ENCODE assay signal across 16 mouse cellular contexts in genomic region chr6:87807735-87808440, GRCm38 (mm10). TPM values are rescaled to one million over a fixed set of nuclear protein-coding genes. Genes with fewer than 3 reads are reported as not detected.
DNase-seq lines count a peak whose midpoint lies in the region; ATAC-seq and TF ChIP-seq lines count a peak whose summit lies in the region.
"Had no signal": no experiment of that assay in that cellular context is flagged by ENCODE, and none has a peak within 500 bp of the region (broad histone marks: within the 10 kb centered on the region; RNA-seq: fewer than 3 reads in every experiment).

No protein-coding gene starts in this region.

- no peaks in the 10 kb centered on the region for H3K27me3 ChIP-seq in intestine, postnatal 0 days (replicated peaks; ENCODE audit: control insufficient read depth, insufficient read depth, low read length)
- H3K27me3 ChIP-seq in intestine, embryonic 15.5 days (replicated peaks), result no peaks in the 10 kb centered on the region
- no peaks in the 10 kb centered on the region for H3K27me3 ChIP-seq in MEL (ENCODE audit: control insufficient read depth in 1 of 2, insufficient read depth in 2 of 2, low read length in 2 of 2)
- no peaks in the 10 kb centered on the region for H3K27me3 ChIP-seq in liver, embryonic 16.5 days (ENCODE audit: control insufficient read depth, insufficient read depth, low read depth, low read length)
- H3K27me3 ChIP-seq: lung, embryonic 15.5 days had no signal

- no peak for TF ChIP-seq RAD21 in MEL (IDR thresholded peaks at IDR 0.05; ENCODE audit: low read depth, low read length)

- no peak overlapping the region for H3K27ac ChIP-seq in intestine, postnatal 0 days (ENCODE audit: low read depth, low read length)
- no peak overlapping the region for H3K27ac ChIP-seq in intestine, embryonic 15.5 days
- H3K27ac ChIP-seq in MEL (ENCODE audit: control insufficient read depth, low read depth, low read length), result no peak overlapping the region
- H3K27ac ChIP-seq in liver, embryonic 16.5 days (ENCODE audit: low read length), result peak overlapping the region; percentile 99
- H3K27ac ChIP-seq: hindbrain, embryonic 10.5 days; kidney, postnatal 0 days; layer of hippocampus, adult 2 months; lung, embryonic 15.5 days had no signal

- WGBS in intestine, postnatal 0 days, result 79% methylated on average over 4 of the region's 4 CpGs
- WGBS in intestine, embryonic 15.5 days, result 84% methylated on average over 4 of the region's 4 CpGs
- WGBS in liver, embryonic 16.5 days (ENCODE audit: insufficient replicate concordance), result 45% methylated on average over 4 of the region's 4 CpGs

- no peak overlapping the region for H3K9ac ChIP-seq in intestine, postnatal 0 days (ENCODE audit: low read depth, low read length)
- H3K9ac ChIP-seq in intestine, embryonic 15.5 days, result no peak overlapping the region
- H3K9ac ChIP-seq in MEL (ENCODE audit: control insufficient read depth, low read depth, low read length, poor library complexity, severe bottlenecking), result no peak overlapping the region
- peak overlapping the region; percentile 98 for H3K9ac ChIP-seq in liver, embryonic 16.5 days (ENCODE audit: low read depth, low read length)
- H3K9ac ChIP-seq: lung, embryonic 15.5 days had no signal

- no peaks in the 10 kb centered on the region for H3K36me3 ChIP-seq in intestine, postnatal 0 days (ENCODE audit: control insufficient read depth, insufficient read depth)
- H3K36me3 ChIP-seq in intestine, embryonic 15.5 days, result no peaks in the 10 kb centered on the region
- H3K36me3 ChIP-seq in MEL (ENCODE audit: control insufficient read depth in 1 of 2, insufficient read depth in 2 of 2, low read length in 2 of 2), result peaks cover 0 to 26% of the 10 kb centered on the region in 2 experiments; a peak in 2 of 4 replicates
- H3K36me3 ChIP-seq in liver, embryonic 16.5 days (ENCODE audit: control insufficient read depth, insufficient read depth), result peaks cover 8% of the 10 kb centered on the region; the same call in 1 of the 2 replicates
- H3K36me3 ChIP-seq: lung, embryonic 15.5 days had no signal

- H3K9me3 ChIP-seq in intestine, postnatal 0 days (ENCODE audit: control insufficient read depth), result no peaks in the 10 kb centered on the region
- H3K9me3 ChIP-seq in intestine, embryonic 15.5 days, result no peaks in the 10 kb centered on the region
- no peaks in the 10 kb centered on the region for H3K9me3 ChIP-seq in MEL (replicated peaks; ENCODE audit: insufficient read depth, low read length)
- no peaks in the 10 kb centered on the region for H3K9me3 ChIP-seq in liver, embryonic 16.5 days (replicated peaks; ENCODE audit: control insufficient read depth, low read length)
- H3K9me3 ChIP-seq: hindbrain, embryonic 10.5 days; lung, embryonic 15.5 days had no signal

- no peak overlapping the region for H3K4me3 ChIP-seq in intestine, postnatal 0 days (ENCODE audit: low read depth, low read length)
- H3K4me3 ChIP-seq in intestine, embryonic 15.5 days (replicated peaks), result no peak overlapping the region
- H3K4me3 ChIP-seq in MEL (ENCODE audit: control insufficient read depth in 1 of 2, insufficient read depth in 1 of 2, low read depth in 2 of 2, low read length in 2 of 2), result no peak overlapping the region
- H3K4me3 ChIP-seq in liver, embryonic 16.5 days (ENCODE audit: low read depth, low read length), result peak overlapping the region; percentile 85
- H3K4me3 ChIP-seq: hindbrain, embryonic 10.5 days; layer of hippocampus, adult 2 months; lung, embryonic 15.5 days had no signal

- no peak for TF ChIP-seq EP300 in MEL (IDR thresholded peaks at IDR 0.05; ENCODE audit: low read depth in 1 of 2, low read length in 2 of 2)

- no peak for ATAC-seq in intestine, postnatal 0 days
- no peak for ATAC-seq in intestine, embryonic 15.5 days
- ATAC-seq in erythroid progenitor cell, adult 5-6 weeks (replicated peaks; ENCODE audit: low FRiP score, poor library complexity, severe bottlenecking), result 0 out of 2 replicates have a peak, but pooled peaks have one; percentile 16
- ATAC-seq in liver, embryonic 16.5 days (ENCODE audit: low read depth), result no peak
- ATAC-seq: forebrain, embryonic 16.5 days; midbrain, embryonic 16.5 days had no signal

- TF ChIP-seq POLR2A in MEL (IDR thresholded peaks at IDR 0.05; ENCODE audit: control insufficient read depth in 1 of 2, insufficient read depth in 1 of 2, low read depth in 1 of 2, low read length in 2 of 2, poor library complexity in 1 of 2), result no peak

- H3K4me1 ChIP-seq in intestine, postnatal 0 days (replicated peaks; ENCODE audit: control insufficient read depth, insufficient read depth, low read length), result 0 out of 2 replicates have a peak, but pooled peaks cover 8% of the 10 kb centered on the region
- H3K4me1 ChIP-seq in intestine, embryonic 15.5 days (replicated peaks), result peaks cover 23% of the 10 kb centered on the region
- H3K4me1 ChIP-seq in MEL (ENCODE audit: control insufficient read depth in 1 of 2, insufficient read depth in 2 of 2, low read length in 2 of 2), result peaks cover 11 to 18% of the 10 kb centered on the region in 2 experiments; a peak in 2 of 4 replicates
- H3K4me1 ChIP-seq in liver, embryonic 16.5 days (ENCODE audit: control insufficient read depth, low read depth, low read length), result peaks cover 54% of the 10 kb centered on the region

- H3K79me2 ChIP-seq in MEL (ENCODE audit: control insufficient read depth, insufficient read depth, low read length, poor library complexity), result peaks cover 8% of the 10 kb centered on the region

- 0 out of 2 replicates have a peak overlapping the region, but pooled peaks have one; percentile 30 for H3K4me2 ChIP-seq in intestine, postnatal 0 days (replicated peaks; ENCODE audit: low read depth)
- H3K4me2 ChIP-seq in intestine, embryonic 15.5 days (replicated peaks), result no peak overlapping the region
- peak overlapping the region; percentile 79 for H3K4me2 ChIP-seq in liver, embryonic 16.5 days (ENCODE audit: low read depth, low read length)
- H3K4me2 ChIP-seq: lung, embryonic 15.5 days had no signal

- DNase-seq in MEL (ENCODE audit: low read depth, low spot score), result no peak
- no peak for DNase-seq in embryo, embryonic 9.5 days (ENCODE audit: extremely low spot score)
- no peak for DNase-seq in thymus, postnatal 14 days
- DNase-seq: adrenal gland, postnatal 36 days; cerebellum, adult 9-11 months; thymus, postnatal 36 days had no signal

- TF ChIP-seq CTCF in intestine, postnatal 0 days (IDR thresholded peaks at IDR 0.05; ENCODE audit: low read depth), result no peak
- TF ChIP-seq CTCF in MEL (IDR thresholded peaks at IDR 0.05 in 2 of 3, conservative IDR thresholded peaks at IDR 0.05 in 1 of 3; ENCODE audit: control insufficient read depth in 1 of 3, insufficient read depth in 1 of 3, low read depth in 2 of 3, low read length in 3 of 3, poor library complexity in 1 of 3, severe bottlenecking in 1 of 3), result no peak

RNA-seq across cellular contexts. Expression of gene Rab43, which starts 4.1 kb away (rescaled TPM):
- 25.5 and 25.9 TPM in 2 replicates for polyA plus RNA-seq in intestine, postnatal 0 days (2015; fragmentation: Nextera tagmentation; extraction: Ambion mirVana)
- polyA plus RNA-seq in intestine, embryonic 15.5 days (2015; fragmentation: Nextera tagmentation; extraction: Ambion mirVana), result 11.0 and 12.2 TPM in 2 replicates
- 3.1 and 4.0 TPM in 2 replicates for total RNA-seq in MEL (2012; rRNA removed)
- polyA plus RNA-seq in MEL (2012; ENCODE audit: insufficient read depth in 1 of 2, insufficient read length in 2 of 2, low read depth in 1 of 2, low replicate concordance in 2 of 2, missing spikeins in 1 of 2), result 10 to 100 TPM in 1 of 2 experiments, not detected in 1; 13.2 TPM
- total RNA-seq in erythroid progenitor cell, adult 5-6 weeks (2015; ENCODE audit: low replicate concordance), result 172 and 177 TPM in 2 replicates
- total RNA-seq in erythroid progenitor cell, adult 5-6 weeks (2017; ENCODE audit: low replicate concordance), result 129 and 134 TPM in 2 replicates
- 32.4 and 34.8 TPM in 2 replicates for polyA plus RNA-seq in liver, embryonic 16.5 days (2015; fragmentation: Nextera tagmentation; extraction: Ambion mirVana)

RNA-seq across cellular contexts. Expression of gene Gm45140, which starts 27.7 kb away (rescaled TPM):
- 1.3 and 2.0 TPM in 2 replicates for polyA plus RNA-seq in intestine, postnatal 0 days (2015; fragmentation: Nextera tagmentation; extraction: Ambion mirVana)
- 3.3 and 4.1 TPM in 2 replicates for polyA plus RNA-seq in intestine, embryonic 15.5 days (2015; fragmentation: Nextera tagmentation; extraction: Ambion mirVana)
- total RNA-seq in MEL (2012; rRNA removed), result 9.6 and 9.9 TPM in 2 replicates
- 10 to 100 TPM in 1 of 2 experiments, not detected in 1; 26.2 TPM for polyA plus RNA-seq in MEL (2012; ENCODE audit: insufficient read depth in 1 of 2, insufficient read length in 2 of 2, low read depth in 1 of 2, low replicate concordance in 2 of 2, missing spikeins in 1 of 2)
- 1.8 and 4.2 TPM in 2 replicates for total RNA-seq in erythroid progenitor cell, adult 5-6 weeks (2015; ENCODE audit: low replicate concordance)
- total RNA-seq in erythroid progenitor cell, adult 5-6 weeks (2017; ENCODE audit: low replicate concordance), result 19.1 and 24.3 TPM in 2 replicates
- 4.5 and 4.6 TPM in 2 replicates for polyA plus RNA-seq in liver, embryonic 16.5 days (2015; fragmentation: Nextera tagmentation; extraction: Ambion mirVana)

RNA-seq across cellular contexts. Expression of gene Gp9, which starts 30.0 kb away (rescaled TPM):
- 2.1 and 2.3 TPM in 2 replicates for polyA plus RNA-seq in intestine, postnatal 0 days (2015; fragmentation: Nextera tagmentation; extraction: Ambion mirVana)
- polyA plus RNA-seq in intestine, embryonic 15.5 days (2015; fragmentation: Nextera tagmentation; extraction: Ambion mirVana), result 1.4 and 2.2 TPM in 2 replicates
- 2.4 and 3.9 TPM in 2 replicates for total RNA-seq in MEL (2012; rRNA removed)
- polyA plus RNA-seq in MEL (2012; ENCODE audit: insufficient read depth in 1 of 2, insufficient read length in 2 of 2, low read depth in 1 of 2, low replicate concordance in 2 of 2, missing spikeins in 1 of 2), result 10 to 100 TPM in 1 of 2 experiments, not detected in 1; 11.1 TPM
- 32.4 and 58.3 TPM in 2 replicates for total RNA-seq in erythroid progenitor cell, adult 5-6 weeks (2015; ENCODE audit: low replicate concordance)
- 11.4 and 18.4 TPM in 2 replicates for total RNA-seq in erythroid progenitor cell, adult 5-6 weeks (2017; ENCODE audit: low replicate concordance)
- 24.8 and 26.2 TPM in 2 replicates for polyA plus RNA-seq in liver, embryonic 16.5 days (2015; fragmentation: Nextera tagmentation; extraction: Ambion mirVana)
- total RNA-seq: adrenal gland, postnatal 36 days had no signal

RNA-seq across cellular contexts. Expression of gene Isy1, which starts 30.7 kb away (rescaled TPM):
- polyA plus RNA-seq in intestine, postnatal 0 days (2015; fragmentation: Nextera tagmentation; extraction: Ambion mirVana), result 24.5 and 26.4 TPM in 2 replicates
- polyA plus RNA-seq in intestine, embryonic 15.5 days (2015; fragmentation: Nextera tagmentation; extraction: Ambion mirVana), result 50.7 and 58.1 TPM in 2 replicates
- total RNA-seq in MEL (2012; rRNA removed), result 60.5 and 64.5 TPM in 2 replicates
- 100 to 1,000 TPM in 1 of 2 experiments, not detected in 1; 115 TPM for polyA plus RNA-seq in MEL (2012; ENCODE audit: insufficient read depth in 1 of 2, insufficient read length in 2 of 2, low read depth in 1 of 2, low replicate concordance in 2 of 2, missing spikeins in 1 of 2)
- 11.5 and 20.1 TPM in 2 replicates for total RNA-seq in erythroid progenitor cell, adult 5-6 weeks (2015; ENCODE audit: low replicate concordance)
- total RNA-seq in erythroid progenitor cell, adult 5-6 weeks (2017; ENCODE audit: low replicate concordance), result 51.5 and 62.1 TPM in 2 replicates
- polyA plus RNA-seq in liver, embryonic 16.5 days (2015; fragmentation: Nextera tagmentation; extraction: Ambion mirVana), result 17.5 and 24.2 TPM in 2 replicates

RNA-seq across cellular contexts. Expression of gene Cnbp, which starts 43.0 kb away (rescaled TPM):
- polyA plus RNA-seq in intestine, postnatal 0 days (2015; fragmentation: Nextera tagmentation; extraction: Ambion mirVana), result 385 and 395 TPM in 2 replicates
- polyA plus RNA-seq in intestine, embryonic 15.5 days (2015; fragmentation: Nextera tagmentation; extraction: Ambion mirVana), result 991 and 1,100 TPM in 2 replicates
- total RNA-seq in MEL (2012; rRNA removed), result 726 and 879 TPM in 2 replicates
- polyA plus RNA-seq in MEL (2012; ENCODE audit: insufficient read depth in 1 of 2, insufficient read length in 2 of 2, low read depth in 1 of 2, low replicate concordance in 2 of 2, missing spikeins in 1 of 2), result 100 to 1,000 TPM; 201 to 652 TPM
- total RNA-seq in erythroid progenitor cell, adult 5-6 weeks (2015; ENCODE audit: low replicate concordance), result 296 and 321 TPM in 2 replicates
- total RNA-seq in erythroid progenitor cell, adult 5-6 weeks (2017; ENCODE audit: low replicate concordance), result 347 and 417 TPM in 2 replicates
- polyA plus RNA-seq in liver, embryonic 16.5 days (2015; fragmentation: Nextera tagmentation; extraction: Ambion mirVana), result 486 and 530 TPM in 2 replicates
